Mouse (Mus musculus) kidney, postnatal 4 days (tissue): ENCODE measurements around the gene Pdk4.

ENCODE experiments used
- DNase-seq, 2 experiments: peaks; one replicate each; pipeline ENCODE4 v3.0.0; 2021; ENCODE audit warnings: mixed read lengths in 2 of 2

Gene Pdk4

GRCm38 (mm10) chr6:5495961-5496853 lies at the start of gene Pdk4:
Pdk4 (minus strand) TSS chr6:5496309.
- peak; percentile 86 to 93 for DNase-seq

DNA sequence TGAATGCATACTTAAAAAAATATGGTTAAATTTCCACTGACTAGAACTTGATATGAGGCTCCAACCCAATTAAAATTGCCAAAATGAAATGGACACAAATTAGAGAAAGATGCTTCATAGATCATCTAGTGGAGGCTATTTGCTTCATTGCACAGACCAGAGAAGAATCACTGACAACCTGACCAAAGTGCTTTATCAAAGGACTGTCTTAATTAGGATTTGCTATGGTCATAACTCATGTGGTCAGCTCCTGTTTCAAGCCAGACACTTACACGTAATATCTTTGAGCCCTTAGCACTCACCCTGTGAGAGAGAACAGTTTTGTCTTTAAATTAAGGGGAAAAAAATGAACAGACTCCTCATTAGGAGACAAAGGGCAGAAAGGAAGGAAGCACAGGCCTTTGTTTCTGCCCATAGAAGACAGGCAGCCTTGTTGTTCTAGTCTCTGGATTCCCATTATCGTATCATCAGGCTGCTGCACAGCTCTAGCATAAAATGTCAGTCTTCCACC lies 41.8 kb upstream of the Pdk4 start:
- no peak for DNase-seq

GRCm38 (mm10) chr6:5535754-5536153 lies 39.6 kb upstream of the Pdk4 start:
- no peak for DNase-seq

- no peak for DNase-seq
Measured at GRCm38 (mm10) chr6:5517091-5517490, 21.0 kb upstream of the Pdk4 start.

GRCm38 (mm10) chr6:5509757-5510156 lies 13.6 kb upstream of the Pdk4 start:
- DNase-seq: peak; percentile 62 to 82

DNA sequence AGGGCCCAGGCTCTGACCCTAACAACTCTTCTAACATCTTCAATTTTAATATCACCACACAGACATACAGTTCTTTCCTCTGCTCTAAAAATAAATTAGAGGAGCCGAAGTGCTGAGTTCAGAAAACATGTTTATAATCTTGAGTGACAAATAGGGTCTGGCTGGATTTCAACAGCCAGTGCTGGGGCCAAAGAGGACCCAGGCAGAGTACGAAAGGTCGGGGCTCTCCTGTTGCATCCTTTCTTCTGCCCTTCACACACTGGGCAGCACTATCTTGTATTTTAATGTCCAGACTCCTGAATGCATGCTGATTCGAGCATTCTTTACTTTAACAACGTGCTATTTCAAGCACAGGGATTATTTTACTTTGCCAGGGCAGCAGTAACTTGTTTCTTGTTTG lies 13.2 kb upstream of the Pdk4 start:
- DNase-seq: peak; percentile 14 to 49

GRCm38 (mm10) chr6:5507821-5508220 lies 11.7 kb upstream of the Pdk4 start:
- DNase-seq: peak; percentile 5 to 13

DNA sequence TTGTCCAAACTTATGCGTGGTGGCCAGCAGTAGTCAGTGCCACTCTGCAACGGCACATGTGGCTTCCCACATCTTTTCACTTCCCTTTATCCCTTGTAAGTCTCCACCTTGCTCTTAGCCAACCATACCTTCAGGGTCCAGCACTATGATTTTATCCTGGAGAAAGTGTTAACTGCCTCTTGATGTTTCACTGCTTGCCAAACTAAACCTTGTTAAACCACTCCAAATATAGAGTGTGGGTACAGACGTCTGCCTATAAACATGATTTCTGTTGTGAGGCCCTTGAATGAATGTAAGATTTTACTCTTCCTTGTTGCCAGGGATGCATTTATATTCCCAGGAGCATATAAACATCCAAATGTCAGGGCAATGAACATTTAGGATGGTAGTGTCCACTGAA lies 10.2 kb upstream of the Pdk4 start:
- DNase-seq: no peak

DNA sequence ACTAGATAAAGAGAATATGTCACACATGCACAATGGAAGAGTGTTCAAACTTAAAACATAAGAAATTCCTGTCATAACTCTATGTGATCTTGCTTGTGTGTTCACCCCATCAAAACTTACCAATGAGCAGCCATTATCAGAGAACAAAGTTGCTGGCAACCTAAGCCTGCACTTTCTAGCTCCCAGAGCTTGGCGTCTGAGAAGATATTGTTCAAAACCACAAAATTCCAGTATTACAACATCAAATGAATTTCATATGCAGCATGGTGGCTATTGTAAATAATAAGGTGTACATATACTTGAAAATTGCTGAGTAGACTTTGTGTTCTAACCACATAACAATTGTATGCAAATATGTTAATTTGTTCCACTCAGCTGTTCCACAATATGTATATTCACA lies 6.7 kb upstream of the Pdk4 start:
- no peak for DNase-seq

DNA sequence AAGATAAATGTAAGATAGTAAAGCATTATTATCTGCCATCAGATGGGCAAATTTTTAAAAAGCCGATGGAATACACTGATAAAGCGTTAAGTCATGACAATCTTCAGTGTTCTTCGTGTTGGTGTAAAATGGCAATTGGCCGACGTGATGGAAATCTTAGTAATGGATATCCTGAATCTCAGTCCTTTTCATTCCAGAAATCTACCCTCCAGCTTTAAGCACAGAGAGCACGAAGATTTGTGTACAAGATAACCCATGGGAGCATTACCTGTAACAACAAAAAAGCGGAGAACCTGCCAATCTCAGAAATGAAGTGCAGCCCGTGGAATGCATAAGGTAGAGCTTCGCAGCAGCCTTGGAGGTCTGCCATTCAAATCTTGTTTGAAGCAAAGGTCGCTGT lies 5.4 kb upstream of the Pdk4 start:
- no peak for DNase-seq

DNA sequence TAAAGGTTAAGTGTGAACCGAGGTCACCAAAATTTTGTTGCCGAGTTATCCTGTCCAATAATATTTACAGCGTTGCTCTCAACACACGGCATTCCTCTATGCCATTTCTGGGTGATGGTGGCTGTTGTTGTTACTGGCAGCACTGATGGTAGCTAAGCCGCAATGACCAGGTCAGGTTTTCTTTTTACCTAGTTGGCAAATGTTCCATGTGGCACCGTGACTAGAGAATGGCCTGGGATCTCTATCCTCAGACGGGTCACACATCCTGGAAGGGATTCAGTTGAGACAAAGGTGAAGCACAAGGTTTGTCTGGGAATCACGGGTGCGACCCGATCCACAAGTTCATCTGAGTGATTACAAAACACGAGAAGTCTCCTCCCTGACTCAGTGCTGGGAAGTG lies 2.6 kb upstream of the Pdk4 start:
- DNase-seq: no peak

GRCm38 (mm10) chr6:5496854-5497235 lies 736 bp upstream of the Pdk4 start:
- DNase-seq: peak; percentile 4 to 38

DNA sequence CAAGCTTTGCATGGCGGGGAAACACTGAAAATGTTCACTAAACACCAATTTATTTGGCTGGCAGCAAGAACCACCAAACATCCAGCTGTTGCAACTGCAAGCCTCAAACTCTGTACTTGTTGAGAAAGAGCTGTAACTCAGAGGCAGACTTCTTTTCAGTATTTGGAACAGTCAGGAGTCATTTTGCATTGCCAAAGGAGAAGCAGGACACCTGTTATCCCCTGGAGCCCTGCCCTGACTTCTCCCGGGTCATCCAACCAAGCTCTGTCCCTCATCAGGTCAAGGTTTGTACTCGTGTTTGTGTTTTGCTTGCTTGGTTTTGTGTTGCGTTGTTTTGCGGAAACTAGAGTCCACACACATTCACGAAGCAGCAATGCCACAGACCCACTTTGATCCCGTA lies 11.1 kb downstream of the Pdk4 start:
- no peak for DNase-seq

DNA sequence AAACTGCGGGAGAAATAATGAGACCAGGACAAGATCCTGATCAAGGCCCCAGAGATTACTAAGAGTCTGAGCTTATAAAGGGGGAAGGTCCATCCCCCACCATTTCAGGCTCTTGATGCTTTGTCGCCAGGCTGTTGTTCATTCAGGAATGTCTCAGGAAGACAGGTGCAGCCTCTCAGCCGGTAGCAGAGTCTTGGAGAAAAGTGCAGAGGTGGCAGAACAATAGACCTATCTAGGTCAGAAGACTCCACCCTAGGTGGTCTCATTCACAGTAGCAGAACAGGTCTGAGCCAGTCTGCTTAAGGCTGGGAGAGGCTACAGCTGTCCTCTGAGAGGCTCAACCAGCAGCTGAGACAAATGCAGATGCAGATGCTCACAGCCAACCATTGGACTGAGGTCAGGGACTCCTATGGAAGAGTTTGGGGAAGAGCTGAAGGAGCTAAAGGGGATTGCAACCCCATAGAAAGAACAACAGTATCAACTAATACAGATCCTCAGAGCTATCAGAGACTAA lies 13.8 kb downstream of the Pdk4 start:
- DNase-seq: no peak

- DNase-seq: no peak
Measured at GRCm38 (mm10) chr6:5481066-5481465, 15.0 kb downstream of the Pdk4 start.

GRCm38 (mm10) chr6:5474021-5474420 lies 22.1 kb downstream of the Pdk4 start:
- no peak for DNase-seq

- DNase-seq: no peak
Measured at GRCm38 (mm10) chr6:5472692-5473091, 23.4 kb downstream of the Pdk4 start.

- no peak for DNase-seq
Measured at GRCm38 (mm10) chr6:5470480-5471318, 25.4 kb downstream of the Pdk4 start.

GRCm38 (mm10) chr6:5455836-5456235 lies 40.3 kb downstream of the Pdk4 start:
- DNase-seq: no peak

- DNase-seq: no peak
Measured at GRCm38 (mm10) chr6:5449878-5450277, 46.2 kb downstream of the Pdk4 start.

DNA sequence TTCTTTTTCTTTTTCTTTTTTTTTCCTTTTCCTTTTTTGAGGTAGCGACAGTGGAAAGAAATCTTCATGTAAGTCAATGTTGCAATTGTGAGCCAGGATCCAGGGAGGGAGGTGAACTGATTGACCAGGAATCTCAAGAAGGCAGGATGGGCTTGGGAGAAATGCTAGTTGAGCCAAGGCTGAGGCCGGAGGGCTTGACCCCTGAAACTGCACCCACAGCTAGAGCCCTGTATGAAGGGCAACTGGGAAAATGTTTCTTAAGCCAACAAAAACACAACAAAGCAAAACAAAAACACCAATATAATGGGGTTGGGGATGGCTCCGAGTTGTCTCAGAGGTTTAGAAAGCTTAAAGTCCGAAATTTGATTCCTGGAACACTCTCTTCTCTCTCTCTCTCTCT lies 47.7 kb downstream of the Pdk4 start:
- no peak for DNase-seq

GRCm38 (mm10) chr6:5447546-5447945 lies 48.6 kb downstream of the Pdk4 start:
- DNase-seq: no peak

- no peak for DNase-seq
Measured at GRCm38 (mm10) chr6:5447013-5447412, 49.1 kb downstream of the Pdk4 start.
